Mouse (Mus musculus) liver, embryonic 14.5 days (tissue): ENCODE data around the gene Spag8. TPM values are rescaled to one million over a fixed set of nuclear protein-coding genes. Genes with fewer than 3 reads are reported as not detected.

Experiments used
- ATAC-seq: fragments of 200-750 bp; cut with Nextera tagmentation; 2 replicates; pipeline ENCODE4 v1.8.0; 2017; ENCODE audit warnings: moderate number of reproducible peaks, mild to moderate bottlenecking, moderate library complexity; ENCODE audit not compliant: insufficient read depth
- DNase-seq, 3 experiments: peaks; one replicate each; pipeline ENCODE4 v3.0.0-alpha.2; 2012 to 2013; ENCODE audit warnings: low read depth in 3 of 3, low spot score in 3 of 3
- H3K27ac ChIP-seq: fragments of 300-500 bp; sonication (generic); 2 replicates; pipeline ENCODE4 v1.5.1; 2014; ENCODE audit warnings: moderate library complexity, mild to moderate bottlenecking, control low read depth, inconsistent platforms
- H3K27me3 ChIP-seq: fragments of 300-500 bp; sonication (generic); 2 replicates; pipeline ENCODE4 v1.6.1; 2014; ENCODE audit warnings: mild to moderate bottlenecking, low read length, moderate library complexity; ENCODE audit not compliant: control insufficient read depth, insufficient read depth
- H3K36me3 ChIP-seq: fragments of 300-500 bp; sonication (generic); replicated peaks from 2 replicates; pipeline ENCODE4 v1.6.1; 2014; ENCODE audit warnings: low read depth; ENCODE audit not compliant: control insufficient read depth, insufficient read depth
- H3K4me1 ChIP-seq, 2 experiments: fragments of 200-500 bp in 1 of 2; fragments of 300-500 bp in 1 of 2; sonication (generic) in 1 of 2; replicated peaks; 2 replicates each; pipeline ENCODE4 v1.6.1; 2012 to 2014; ENCODE audit warnings: antibody characterized with exemption in 1 of 2, inconsistent platforms in 1 of 2, low read length in 1 of 2; ENCODE audit not compliant: control insufficient read depth in 2 of 2, insufficient read depth in 2 of 2
- H3K4me2 ChIP-seq: fragments of 300-500 bp; sonication (generic); 2 replicates; pipeline ENCODE4 v1.6.1; 2014; ENCODE audit warnings: low read depth, mild to moderate bottlenecking, control low read depth, moderate library complexity
- H3K4me3 ChIP-seq, 2 experiments: fragments of 200-500 bp in 1 of 2; fragments of 300-500 bp in 1 of 2; sonication (generic) in 1 of 2; 2 replicates each; pipeline ENCODE4 v1.5.1; 2012 to 2014; ENCODE audit warnings: low read depth in 2 of 2, low read length in 2 of 2, mild to moderate bottlenecking in 2 of 2, control low read depth in 1 of 2, inconsistent platforms in 1 of 2, moderate library complexity in 1 of 2; ENCODE audit not compliant: insufficient read depth in 1 of 2
- H3K9ac ChIP-seq: fragments of 300-500 bp; sonication (generic); replicated peaks from 2 replicates; pipeline ENCODE4 v1.6.1; 2014; ENCODE audit warnings: mild to moderate bottlenecking, control low read depth, moderate library complexity
- H3K9me3 ChIP-seq: fragments of 300-500 bp; sonication (generic); 2 replicates; pipeline ENCODE4 v1.6.1; 2016; ENCODE audit warnings: low read length, mixed read lengths; ENCODE audit not compliant: control insufficient read depth
- CTCF ChIP-seq: IDR thresholded peaks from 2 replicates; pipeline ENCODE4 v1.5.1; 2016; ENCODE audit warnings: antibody characterized with exemption, low read depth, control low read depth
- EP300 ChIP-seq: IDR thresholded peaks from 2 replicates; pipeline ENCODE4 v1.6.1; 2016; ENCODE audit warnings: antibody characterized with exemption, low read depth
- WGBS: fragments of 180-500 bp; shearing (Covaris S2); extraction: QIAGEN DNeasy Blood & Tissue Kit; methylation state at CpG from one replicate; pipeline ENCODE4 v1.1.7; 2014; ENCODE audit not compliant: insufficient replicate concordance; 5-methylcytosine and 5-hydroxymethylcytosine counted together
- microRNA-seq: library from miRNA; unstranded; fragments of <30 nt; microRNA quantifications from one replicate; pipeline ENCODE4, GENCODE M21; 2016
- polyA plus RNA-seq, 2 experiments: library from polyadenylated mRNA; depleted of rRNA in 1 of 2; stranded (reverse) in 1 of 2; unstranded in 1 of 2; fragments of >200 nt; fragmentation: Nextera tagmentation in 1 of 2; extraction: Ambion mirVana in 1 of 2; gene quantifications; 2 replicates each; pipeline versions ENCODE4 v1.2.1 to v1.2.3; 2012 to 2014

Spag8 gene
- polyA plus RNA-seq, 2 experiments, result 0.16 to 0.24 TPM

DNA sequence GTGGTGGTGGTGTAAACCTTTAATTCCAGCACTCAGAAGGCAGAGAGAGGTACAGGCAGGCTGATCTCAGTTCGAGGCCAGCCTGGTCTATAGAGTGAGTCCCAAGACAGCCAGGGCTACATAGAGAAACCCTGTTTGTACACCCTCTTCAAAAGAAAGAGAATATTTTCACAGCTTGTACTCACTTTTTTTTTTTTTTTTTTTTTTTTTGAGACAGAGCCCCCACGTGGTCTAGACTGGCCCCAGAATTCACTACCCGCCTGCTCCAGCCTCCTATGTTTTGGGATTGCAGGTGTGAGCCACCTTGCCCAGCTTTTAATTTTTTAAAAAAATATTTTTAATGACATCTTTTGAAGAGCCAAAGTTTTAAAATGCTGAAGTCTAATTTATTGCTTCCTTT lies 49.3 kb downstream of the Spag8 start:
- 57% methylated on average over 3 of the region's 3 CpGs for WGBS
- Histone ChIP-seq H3K27ac (peak overlapping the region; percentile 96), H3K27me3 (no peaks in the 10 kb centered on the region), H3K36me3 (no peaks in the 10 kb centered on the region), H3K4me2 (peak overlapping the region; percentile 74), H3K4me1 (peaks cover 43 to 47% of the 10 kb centered on the region in 2 experiments), H3K9me3 (no peaks in the 10 kb centered on the region), H3K9ac (no peak overlapping the region), H3K4me3 (no peak overlapping the region)
- DNase-seq (no peak), ATAC-seq (no peak)
- TF ChIP-seq CTCF (no peak), EP300 (no peak)

Small RNA genes lying within 50 kb of the gene (microRNA-seq; reads per million reads assigned to microRNA genes)
- gene Gm25262, result not detected

Other genes starting within 250 kb of the Spag8 start
- gene Fam166b, start 224.5 kb downstream of the Spag8 start, polyA plus RNA-seq (2012; rRNA removed), result not detected in 2 replicates
- gene Fam166b, start 224.5 kb downstream of the Spag8 start, polyA plus RNA-seq (2014; fragmentation: Nextera tagmentation; extraction: Ambion mirVana), result not detected in 2 replicates
- gene Tesk1, start 211.7 kb downstream of the Spag8 start, polyA plus RNA-seq (2012; rRNA removed), result 3.3 and 4.0 TPM in 2 replicates
- gene Tesk1, start 211.7 kb downstream of the Spag8 start, polyA plus RNA-seq (2014; fragmentation: Nextera tagmentation; extraction: Ambion mirVana), result 0.65 and 1.2 TPM in 2 replicates
- gene Cd72, start 199.0 kb downstream of the Spag8 start, polyA plus RNA-seq (2012; rRNA removed), result 0.11 and 0.31 TPM in 2 replicates
- gene Cd72, start 199.0 kb downstream of the Spag8 start, polyA plus RNA-seq (2014; fragmentation: Nextera tagmentation; extraction: Ambion mirVana), result 0.74 and 0.95 TPM in 2 replicates
- 0.04 TPM in 1 of 2 replicates, not detected in the other for gene Sit1, start 169.9 kb downstream of the Spag8 start, polyA plus RNA-seq (2012; rRNA removed)
- not detected in 2 replicates for gene Sit1, start 169.9 kb downstream of the Spag8 start, polyA plus RNA-seq (2014; fragmentation: Nextera tagmentation; extraction: Ambion mirVana)
- gene Ccdc107, start 160.7 kb downstream of the Spag8 start, polyA plus RNA-seq (2012; rRNA removed), result 11.8 and 27.6 TPM in 2 replicates
- 32.1 and 36.7 TPM in 2 replicates for gene Ccdc107, start 160.7 kb downstream of the Spag8 start, polyA plus RNA-seq (2014; fragmentation: Nextera tagmentation; extraction: Ambion mirVana)
- 37.5 and 42.5 TPM in 2 replicates for gene Arhgef39, start 153.9 kb downstream of the Spag8 start, polyA plus RNA-seq (2012; rRNA removed)
- gene Arhgef39, start 153.9 kb downstream of the Spag8 start, polyA plus RNA-seq (2014; fragmentation: Nextera tagmentation; extraction: Ambion mirVana), result 23.4 and 24.7 TPM in 2 replicates
- gene Car9, start 146.6 kb downstream of the Spag8 start, polyA plus RNA-seq (2012; rRNA removed), result 0.75 and 0.84 TPM in 2 replicates
- 0.32 and 0.59 TPM in 2 replicates for gene Car9, start 146.6 kb downstream of the Spag8 start, polyA plus RNA-seq (2014; fragmentation: Nextera tagmentation; extraction: Ambion mirVana)
- gene Tpm2, start 129.8 kb downstream of the Spag8 start, polyA plus RNA-seq (2012; rRNA removed), result 3.3 and 8.9 TPM in 2 replicates
- gene Tpm2, start 129.8 kb downstream of the Spag8 start, polyA plus RNA-seq (2014; fragmentation: Nextera tagmentation; extraction: Ambion mirVana), result 12.6 and 16.1 TPM in 2 replicates
- 9.6 and 10.9 TPM in 2 replicates for gene Creb3, start 91.3 kb downstream of the Spag8 start, polyA plus RNA-seq (2012; rRNA removed)
- 21.2 and 21.7 TPM in 2 replicates for gene Creb3, start 91.3 kb downstream of the Spag8 start, polyA plus RNA-seq (2014; fragmentation: Nextera tagmentation; extraction: Ambion mirVana)
- 26.4 and 30.1 TPM in 2 replicates for gene Tln1, start 90.9 kb downstream of the Spag8 start, polyA plus RNA-seq (2012; rRNA removed)
- 39.3 and 39.7 TPM in 2 replicates for gene Tln1, start 90.9 kb downstream of the Spag8 start, polyA plus RNA-seq (2014; fragmentation: Nextera tagmentation; extraction: Ambion mirVana)
- 13.4 and 15.1 TPM in 2 replicates for gene Rgp1, start 74.9 kb downstream of the Spag8 start, polyA plus RNA-seq (2012; rRNA removed)
- gene Rgp1, start 74.9 kb downstream of the Spag8 start, polyA plus RNA-seq (2014; fragmentation: Nextera tagmentation; extraction: Ambion mirVana), result 11.0 and 11.4 TPM in 2 replicates
- 12.5 and 12.7 TPM in 2 replicates for gene Gba2, start 74.7 kb downstream of the Spag8 start, polyA plus RNA-seq (2012; rRNA removed)
- gene Gba2, start 74.7 kb downstream of the Spag8 start, polyA plus RNA-seq (2014; fragmentation: Nextera tagmentation; extraction: Ambion mirVana), result 10.5 and 11.9 TPM in 2 replicates
- gene Msmp, start 69.1 kb downstream of the Spag8 start, polyA plus RNA-seq (2012; rRNA removed), result not detected in 2 replicates
- gene Msmp, start 69.1 kb downstream of the Spag8 start, polyA plus RNA-seq (2014; fragmentation: Nextera tagmentation; extraction: Ambion mirVana), result not detected in 2 replicates
- gene Npr2, start 21.7 kb downstream of the Spag8 start, polyA plus RNA-seq (2012; rRNA removed), result 1.7 and 1.8 TPM in 2 replicates
- 0.72 and 0.80 TPM in 2 replicates for gene Npr2, start 21.7 kb downstream of the Spag8 start, polyA plus RNA-seq (2014; fragmentation: Nextera tagmentation; extraction: Ambion mirVana)
- 29.1 and 29.2 TPM in 2 replicates for gene Hint2, start 2.9 kb upstream of the Spag8 start, polyA plus RNA-seq (2012; rRNA removed)
- 76.8 and 77.6 TPM in 2 replicates for gene Hint2, start 2.9 kb upstream of the Spag8 start, polyA plus RNA-seq (2014; fragmentation: Nextera tagmentation; extraction: Ambion mirVana)
- gene Tmem8b, start 15.4 kb upstream of the Spag8 start, polyA plus RNA-seq (2012; rRNA removed), result 0.22 and 0.37 TPM in 2 replicates
- gene Tmem8b, start 15.4 kb upstream of the Spag8 start, polyA plus RNA-seq (2014; fragmentation: Nextera tagmentation; extraction: Ambion mirVana), result 0.05 and 0.11 TPM in 2 replicates
- 0.01 and 0.02 TPM in 2 replicates for gene Fam221b, start 15.6 kb upstream of the Spag8 start, polyA plus RNA-seq (2012; rRNA removed)
- 1.7 TPM in 2 replicates for gene Fam221b, start 15.6 kb upstream of the Spag8 start, polyA plus RNA-seq (2014; fragmentation: Nextera tagmentation; extraction: Ambion mirVana)
- not detected in 2 replicates for gene Olfr70, start 47.2 kb upstream of the Spag8 start, polyA plus RNA-seq (2012; rRNA removed)
- not detected in 2 replicates for gene Olfr70, start 47.2 kb upstream of the Spag8 start, polyA plus RNA-seq (2014; fragmentation: Nextera tagmentation; extraction: Ambion mirVana)
- gene Olfr71, start 56.7 kb upstream of the Spag8 start, polyA plus RNA-seq (2012; rRNA removed), result not detected in 2 replicates
- gene Olfr71, start 56.7 kb upstream of the Spag8 start, polyA plus RNA-seq (2014; fragmentation: Nextera tagmentation; extraction: Ambion mirVana), result not detected in 2 replicates
- 0.08 and 0.09 TPM in 2 replicates for gene Hrct1, start 73.6 kb upstream of the Spag8 start, polyA plus RNA-seq (2012; rRNA removed)
- gene Hrct1, start 73.6 kb upstream of the Spag8 start, polyA plus RNA-seq (2014; fragmentation: Nextera tagmentation; extraction: Ambion mirVana), result 0.06 and 0.21 TPM in 2 replicates
- gene Spaar, start 76.4 kb upstream of the Spag8 start, polyA plus RNA-seq (2012; rRNA removed), result 0.01 and 0.02 TPM in 2 replicates
- gene Spaar, start 76.4 kb upstream of the Spag8 start, polyA plus RNA-seq (2014; fragmentation: Nextera tagmentation; extraction: Ambion mirVana), result 0.03 TPM in 1 of 2 replicates, not detected in the other
- gene Olfr159, start 117.4 kb upstream of the Spag8 start, polyA plus RNA-seq (2012; rRNA removed), result not detected in 2 replicates
- gene Olfr159, start 117.4 kb upstream of the Spag8 start, polyA plus RNA-seq (2014; fragmentation: Nextera tagmentation; extraction: Ambion mirVana), result not detected in 2 replicates
- gene Olfr156, start 170.3 kb upstream of the Spag8 start, polyA plus RNA-seq (2012; rRNA removed), result not detected in 2 replicates
- not detected in 2 replicates for gene Olfr156, start 170.3 kb upstream of the Spag8 start, polyA plus RNA-seq (2014; fragmentation: Nextera tagmentation; extraction: Ambion mirVana)
- gene Olfr157, start 186.6 kb upstream of the Spag8 start, polyA plus RNA-seq (2012; rRNA removed), result not detected in 2 replicates
- not detected in 2 replicates for gene Olfr157, start 186.6 kb upstream of the Spag8 start, polyA plus RNA-seq (2014; fragmentation: Nextera tagmentation; extraction: Ambion mirVana)
- gene Olfr155, start 198.0 kb upstream of the Spag8 start, polyA plus RNA-seq (2012; rRNA removed), result not detected in 2 replicates
- not detected in 2 replicates for gene Olfr155, start 198.0 kb upstream of the Spag8 start, polyA plus RNA-seq (2014; fragmentation: Nextera tagmentation; extraction: Ambion mirVana)
- 1.2 and 1.7 TPM in 2 replicates for gene Reck, start 221.9 kb upstream of the Spag8 start, polyA plus RNA-seq (2012; rRNA removed)
- gene Reck, start 221.9 kb upstream of the Spag8 start, polyA plus RNA-seq (2014; fragmentation: Nextera tagmentation; extraction: Ambion mirVana), result 1.6 and 2.0 TPM in 2 replicates